Mouse (Mus musculus) liver, adult 2 months (tissue): ENCODE measurements around the gene Scn8a. TPM values are rescaled to one million over a fixed set of nuclear protein-coding genes. Genes with fewer than 3 reads are reported as not detected.

Source experiments
- DNase-seq: peaks from one replicate; pipeline ENCODE4 v3.0.0-alpha.2; 2011; ENCODE audit warnings: low read depth, low spot score; ENCODE audit errors: extremely low read depth
- H3K27ac ChIP-seq: fragments of 200-500 bp; replicated peaks from 2 replicates; pipeline ENCODE4 v1.5.1; 2012; ENCODE audit warnings: low read depth, mild to moderate bottlenecking, control low read depth, inconsistent platforms, low read length; ENCODE audit not compliant: insufficient read depth
- H3K27me3 ChIP-seq: fragments of 200-500 bp; 2 replicates; pipeline ENCODE4 v1.6.1; 2012; ENCODE audit warnings: mild to moderate bottlenecking, moderate library complexity, low read length, inconsistent platforms; ENCODE audit not compliant: control insufficient read depth, insufficient read depth
- H3K36me3 ChIP-seq: fragments of 200-500 bp; 2 replicates; pipeline ENCODE4 v1.6.1; 2012; ENCODE audit warnings: low read length, inconsistent platforms; ENCODE audit not compliant: control insufficient read depth, insufficient read depth
- H3K4me1 ChIP-seq: fragments of 200-500 bp; 2 replicates; pipeline ENCODE4 v1.6.1; 2011; ENCODE audit warnings: low read length; ENCODE audit not compliant: control insufficient read depth, insufficient read depth
- H3K4me3 ChIP-seq: fragments of 200-500 bp; 2 replicates; pipeline ENCODE4 v1.5.1; 2011; ENCODE audit warnings: low read depth, mild to moderate bottlenecking, control low read depth, low read length, moderate library complexity; ENCODE audit not compliant: insufficient read depth
- H3K79me2 ChIP-seq: fragments of 200-500 bp; 2 replicates; pipeline ENCODE4 v1.6.1; 2012; ENCODE audit warnings: inconsistent platforms, mild to moderate bottlenecking, low read length, moderate library complexity; ENCODE audit not compliant: control insufficient read depth, insufficient read depth
- H3K9ac ChIP-seq: fragments of 200-500 bp; 2 replicates; pipeline ENCODE4 v1.6.1; 2012; ENCODE audit warnings: low read depth, mild to moderate bottlenecking, control low read depth, inconsistent platforms, low read length
- CTCF ChIP-seq: fragments of 200-500 bp; IDR thresholded peaks from 2 replicates; pipeline ENCODE4 v1.5.1; 2011; ENCODE audit warnings: low read depth, low read length, control low read depth
- POLR2A ChIP-seq: fragments of 200-500 bp; IDR thresholded peaks from 2 replicates; pipeline ENCODE4 v1.6.1; 2011; ENCODE audit warnings: low read length, control low read depth; ENCODE audit not compliant: insufficient read depth; ENCODE audit errors: extremely low read depth
- WGBS: fragments of 180-500 bp; shearing (Covaris S2); methylation state at CpG from one replicate; pipeline ENCODE4 v1.1.7; 2018; 5-methylcytosine and 5-hydroxymethylcytosine counted together
- polyA plus RNA-seq: library from polyadenylated mRNA; depleted of rRNA; stranded (reverse); fragments of >200 nt; gene quantifications from 2 replicates; pipeline ENCODE4 v1.2.3, GENCODE M21; 2012
- total RNA-seq: library from RNA; depleted of rRNA; stranded (reverse); fragments of >200 nt; gene quantifications from 2 replicates; pipeline ENCODE4 v1.2.3, GENCODE M21; 2014

Scn8a gene
- total and polyA plus RNA-seq, 2 experiments: 0.07 to 1.4 TPM

GRCm38 (mm10) chr15:101081035-101081548 lies 211.4 kb downstream of the Scn8a start:
- no peaks in the 10 kb centered on the region for H3K27me3 ChIP-seq
- peaks cover 20% of the 10 kb centered on the region; the same call in 1 of the 2 replicates for H3K79me2 ChIP-seq
- TF ChIP-seq POLR2A (no peak), CTCF (no peak)
- no peak for DNase-seq
- H3K4me1 ChIP-seq: peaks cover 10% of the 10 kb centered on the region
- no peak overlapping the region for H3K4me3 ChIP-seq
- H3K27ac ChIP-seq: no peak overlapping the region
- no peak overlapping the region for H3K9ac ChIP-seq
- WGBS: 76% methylated on average over 7 of the region's 7 CpGs
- H3K36me3 ChIP-seq: no peaks in the 10 kb centered on the region

- peaks cover 12% of the 10 kb centered on the region; the same call in 1 of the 2 replicates for H3K79me2 ChIP-seq
- H3K36me3 ChIP-seq: no peaks in the 10 kb centered on the region
- 86% methylated on average over 4 of the region's 4 CpGs for WGBS
- no peak for DNase-seq
- TF ChIP-seq CTCF: no peak
- no peak for TF ChIP-seq POLR2A
- no peak overlapping the region for H3K27ac ChIP-seq
- H3K9ac ChIP-seq: no peak overlapping the region
- H3K27me3 ChIP-seq: no peaks in the 10 kb centered on the region
- H3K4me3 ChIP-seq: no peak overlapping the region
- peaks cover 12% of the 10 kb centered on the region for H3K4me1 ChIP-seq
Measured at GRCm38 (mm10) chr15:101082236-101082635, 212.6 kb downstream of the Scn8a start.

- DNase-seq: peak; percentile 39
- H3K27ac ChIP-seq: no peak overlapping the region
- peaks cover 8% of the 10 kb centered on the region for H3K4me1 ChIP-seq
- 0 out of 2 replicates have a peak, but pooled peaks cover 5% of the 10 kb centered on the region for H3K79me2 ChIP-seq
- no peaks in the 10 kb centered on the region for H3K27me3 ChIP-seq
- 81% methylated on average over 10 of the region's 10 CpGs for WGBS
- no peak overlapping the region for H3K4me3 ChIP-seq
- H3K9ac ChIP-seq: no peak overlapping the region
- H3K36me3 ChIP-seq: no peaks in the 10 kb centered on the region
- TF ChIP-seq CTCF (no peak), POLR2A (no peak)
Measured at GRCm38 (mm10) chr15:101084499-101084898, 214.8 kb downstream of the Scn8a start.

GRCm38 (mm10) chr15:101086451-101086850 lies 216.8 kb downstream of the Scn8a start:
- TF ChIP-seq POLR2A (no peak), CTCF (no peak)
- Histone ChIP-seq H3K27ac (peak overlapping the region; percentile 34), H3K4me1 (peaks cover 8% of the 10 kb centered on the region), H3K36me3 (no peaks in the 10 kb centered on the region), H3K79me2 (no peaks in the 10 kb centered on the region), H3K27me3 (no peaks in the 10 kb centered on the region), H3K9ac (peak overlapping the region; percentile 2; the same call in 1 of the 2 replicates), H3K4me3 (peak overlapping the region; percentile 5; the same call in 1 of the 2 replicates)
- peak; percentile 65 for DNase-seq
- 27% methylated on average over 9 of the region's 9 CpGs for WGBS

GRCm38 (mm10) chr15:101086956-101087355 lies 217.3 kb downstream of the Scn8a start:
- no peaks in the 10 kb centered on the region for H3K79me2 ChIP-seq
- H3K4me3 ChIP-seq: no peak overlapping the region
- no peaks in the 10 kb centered on the region for H3K27me3 ChIP-seq
- DNase-seq: peak; percentile 98
- H3K9ac ChIP-seq: no peak overlapping the region
- no peaks in the 10 kb centered on the region for H3K36me3 ChIP-seq
- 10% methylated on average over 3 of the region's 3 CpGs for WGBS
- peak overlapping the region; percentile 34 for H3K27ac ChIP-seq
- peaks cover 12% of the 10 kb centered on the region for H3K4me1 ChIP-seq
- no peak for TF ChIP-seq CTCF

GRCm38 (mm10) chr15:101088291-101088690 lies 218.6 kb downstream of the Scn8a start:
- Histone ChIP-seq H3K4me3 (no peak overlapping the region), H3K36me3 (no peaks in the 10 kb centered on the region), H3K27ac (no peak overlapping the region), H3K27me3 (no peaks in the 10 kb centered on the region), H3K9ac (no peak overlapping the region), H3K4me1 (peaks cover 19% of the 10 kb centered on the region), H3K79me2 (no peaks in the 10 kb centered on the region)
- 94% methylated on average over 4 of the region's 4 CpGs for WGBS
- TF ChIP-seq POLR2A (no peak), CTCF (no peak)
- DNase-seq: no peak
